Mouse (Mus musculus) embryonic fibroblast, embryonic 13.5 days (primary cell): ENCODE data around the gene Ice2.

Source experiments
- CTCF ChIP-seq: IDR thresholded peaks from 2 replicates; pipeline ENCODE4 v1.5.1; 2011; ENCODE audit warnings: mild to moderate bottlenecking, control low read depth, low read length, moderate library complexity, borderline replicate concordance; ENCODE audit not compliant: insufficient read depth
- POLR2A ChIP-seq: IDR thresholded peaks from 2 replicates; pipeline ENCODE4 v1.6.1; 2011; ENCODE audit warnings: low read depth, mild to moderate bottlenecking, control low read depth, low read length, moderate library complexity

GRCm38 (mm10) chr9:69435194-69435593 lies 37.5 kb downstream of the Ice2 start:
- TF ChIP-seq CTCF, result no peak
- no peak for TF ChIP-seq POLR2A
